Mouse (Mus musculus) neural tube, embryonic 11.5 days (tissue): ENCODE measurements around the gene Nmd3. TPM values are rescaled to one million over a fixed set of nuclear protein-coding genes. Genes with fewer than 3 reads are reported as not detected.

ENCODE experiments used
- polyA plus RNA-seq: library from polyadenylated mRNA; unstranded; fragments of >200 nt; fragmentation: Nextera tagmentation; extraction: Ambion mirVana; gene quantifications from 2 replicates; pipeline ENCODE4 v1.2.1, GENCODE M21; 2014

The Nmd3 gene
- polyA plus RNA-seq, 1 experiment from 2014 or later, result 144 TPM

Other genes with a start within 250 kb of the Nmd3 start
- 43.5 and 44.2 TPM in 2 replicates for gene B3galnt1, start 123.0 kb upstream of the Nmd3 start, polyA plus RNA-seq
- gene Sptssb, start 138.0 kb downstream of the Nmd3 start, polyA plus RNA-seq, result 0.31 and 0.73 TPM in 2 replicates